Mouse (Mus musculus): ENCODE measurements at regions not wholly inside any gene's neighbourhood (a gene's known extent, or its start where the extent isn't known, plus 50 kb on each side); places are given as distances from the start of the nearest gene placed in this dataset.

GRCm38 (mm10) chr6:140304105-140304504 lies 119.7 kb upstream of the Plekha5 start:
- DNase-seq = no peak
- intact Hi-C loops (cut with DNase I; ENCODE audit: low total_unique reads) = no loop called here

GRCm38 (mm10) chr6:140300470-140301145 lies 123.2 kb upstream of the Plekha5 start:
- DNase-seq = peak; percentile 63
- intact Hi-C loops (cut with DNase I; ENCODE audit: low total_unique reads) = no loop called here

GRCm38 (mm10) chr6:140299653-140300052 lies 124.2 kb upstream of the Plekha5 start:
- no peak for DNase-seq

GRCm38 (mm10) chr6:140297969-140298554 lies 125.8 kb upstream of the Plekha5 start:
- DNase-seq = no peak
- intact Hi-C loops (cut with DNase I; ENCODE audit: low total_unique reads) = no loop called here

More at GRCm38 (mm10) chr6:140299653-140300052, 124.2 kb upstream of the Plekha5 start:
- intact Hi-C loops (cut with DNase I; ENCODE audit: low total_unique reads) = no loop called here

- intact Hi-C loops (cut with DNase I; ENCODE audit: low total_unique reads) = no loop called here
- DNase-seq = no peak
Observed at GRCm38 (mm10) chr6:140297561-140297960, 126.3 kb upstream of the Plekha5 start.

GRCm38 (mm10) chr6:140290109-140290508 lies 133.7 kb upstream of the Plekha5 start:
- no peak for DNase-seq
- intact Hi-C loops (cut with DNase I; ENCODE audit: low total_unique reads) = no loop called here

GRCm38 (mm10) chr6:140288799-140289198 lies 135.1 kb upstream of the Plekha5 start:
- intact Hi-C loops (cut with DNase I; ENCODE audit: low total_unique reads) = no loop called here

GRCm38 (mm10) chr6:140282285-140282577 lies 141.6 kb upstream of the Plekha5 start:
- DNase-seq = no peak
- intact Hi-C loops (cut with DNase I; ENCODE audit: low total_unique reads) = no loop called here

More at GRCm38 (mm10) chr6:140288799-140289198, 135.1 kb upstream of the Plekha5 start:
- DNase-seq = no peak

GRCm38 (mm10) chr6:140281488-140282284 lies 142.2 kb upstream of the Plekha5 start:
- DNase-seq = no peak
- intact Hi-C loops (cut with DNase I; ENCODE audit: low total_unique reads) = no loop called here

- no peak for DNase-seq
- intact Hi-C loops (cut with DNase I; ENCODE audit: low total_unique reads) = no loop called here
Observed at GRCm38 (mm10) chr6:140280817-140281475, 142.9 kb upstream of the Plekha5 start.

- intact Hi-C loops (cut with DNase I; ENCODE audit: low total_unique reads) = no loop called here
- DNase-seq = no peak
Observed at GRCm38 (mm10) chr6:140279736-140280370, 144.0 kb upstream of the Plekha5 start.

- intact Hi-C loops (cut with DNase I; ENCODE audit: low total_unique reads) = no loop called here
Observed at GRCm38 (mm10) chr6:140278750-140279149, 145.1 kb upstream of the Plekha5 start.

GRCm38 (mm10) chr6:140270592-140270991 lies 153.3 kb upstream of the Plekha5 start:
- intact Hi-C loops (cut with DNase I; ENCODE audit: low total_unique reads) = no loop called here
- no peak for DNase-seq

More at GRCm38 (mm10) chr6:140278750-140279149, 145.1 kb upstream of the Plekha5 start:
- DNase-seq = no peak

- intact Hi-C loops (cut with DNase I; ENCODE audit: low total_unique reads) = no loop called here
- DNase-seq = no peak
Observed at GRCm38 (mm10) chr6:140268315-140269070, 155.4 kb upstream of the Plekha5 start.

GRCm38 (mm10) chr6:140263920-140264319 lies 159.9 kb upstream of the Plekha5 start:
- DNase-seq = no peak
- intact Hi-C loops (cut with DNase I; ENCODE audit: low total_unique reads) = no loop called here

GRCm38 (mm10) chr6:140261813-140262212 lies 162.0 kb upstream of the Plekha5 start:
- intact Hi-C loops (cut with DNase I; ENCODE audit: low total_unique reads) = no loop called here
- DNase-seq = no peak

- DNase-seq = no peak
Observed at GRCm38 (mm10) chr6:140258761-140259160, 165.1 kb upstream of the Plekha5 start.

GRCm38 (mm10) chr6:140258101-140258500 lies 165.8 kb upstream of the Plekha5 start:
- intact Hi-C loops (cut with DNase I; ENCODE audit: low total_unique reads) = no loop called here
- no peak for DNase-seq

More at GRCm38 (mm10) chr6:140258761-140259160, 165.1 kb upstream of the Plekha5 start:
- intact Hi-C loops (cut with DNase I; ENCODE audit: low total_unique reads) = no loop called here

- intact Hi-C loops (cut with DNase I; ENCODE audit: low total_unique reads) = no loop called here
- no peak for DNase-seq
Observed at GRCm38 (mm10) chr6:140251527-140251926, 172.3 kb upstream of the Plekha5 start.
